Mouse (Mus musculus) MEL (cell line): Measurements from ENCODE around the gene Abcb9. TPM values are rescaled to one million over a fixed set of nuclear protein-coding genes. Genes with fewer than 3 reads are reported as not detected.
A peak's percentile ranks its signal among the peaks of the same experiment; 100 is the strongest.

Experiments
- BHLHE40 ChIP-seq: IDR thresholded peaks from 2 replicates; pipeline ENCODE4 v1.6.1; 2012; ENCODE audit warnings: low read depth, mild to moderate bottlenecking, inconsistent platforms, low read length, improper control_type of control experiment, borderline replicate concordance
- CHD1 ChIP-seq: IDR thresholded peaks from 2 replicates; pipeline ENCODE4 v1.6.1; 2012; ENCODE audit warnings: low read depth, mild to moderate bottlenecking, inconsistent platforms, low read length, improper control_type of control experiment
- CHD2 ChIP-seq: IDR thresholded peaks from 2 replicates; pipeline ENCODE4 v1.6.1; 2011; ENCODE audit warnings: low read length, improper control_type of control experiment
- ELF1 ChIP-seq: IDR thresholded peaks from 2 replicates; pipeline ENCODE4 v1.6.1; 2014; ENCODE audit warnings: low read depth, mild to moderate bottlenecking, inconsistent platforms, low read length, improper control_type of control experiment, moderate library complexity
- EP300 ChIP-seq, 2 experiments: IDR thresholded peaks; 2 replicates each; pipeline ENCODE4 v1.6.1; 2011; ENCODE audit warnings: improper control_type of control experiment in 2 of 2, low read length in 2 of 2, low read depth in 1 of 2, mild to moderate bottlenecking in 1 of 2
- HCFC1 ChIP-seq: IDR thresholded peaks from 2 replicates; pipeline ENCODE4 v1.6.1; 2012; ENCODE audit warnings: low read depth, mild to moderate bottlenecking, inconsistent platforms, low read length, improper control_type of control experiment, moderate library complexity
- JUND ChIP-seq: IDR thresholded peaks from 2 replicates; pipeline ENCODE4 v1.6.1; 2011; ENCODE audit warnings: low read depth, mild to moderate bottlenecking, improper control_type of control experiment, low read length
- KAT2A ChIP-seq: conservative IDR thresholded peaks from 2 replicates; pipeline ENCODE4 v1.6.1; 2012; ENCODE audit warnings: low read depth, low read length, improper control_type of control experiment, inconsistent platforms
- MAX ChIP-seq: IDR thresholded peaks from 2 replicates; pipeline ENCODE4 v1.6.1; 2011; ENCODE audit warnings: low read length, improper control_type of control experiment
- MEF2A ChIP-seq: IDR thresholded peaks from 2 replicates; pipeline ENCODE4 v1.6.1; 2014; ENCODE audit warnings: low read depth, mild to moderate bottlenecking, inconsistent platforms, low read length, improper control_type of control experiment; ENCODE audit not compliant: poor library complexity, insufficient replicate concordance, severe bottlenecking; ENCODE audit errors: extremely low read depth
- MXI1 ChIP-seq: IDR thresholded peaks from 2 replicates; pipeline ENCODE4 v1.6.1; 2011; ENCODE audit warnings: mild to moderate bottlenecking, low read depth, low read length, improper control_type of control experiment
- MYB ChIP-seq: IDR thresholded peaks from 2 replicates; pipeline ENCODE4 v1.6.1; 2011; ENCODE audit warnings: mild to moderate bottlenecking, low read depth, low read length, improper control_type of control experiment
- MYC ChIP-seq: IDR thresholded peaks from 2 replicates; pipeline ENCODE4 v1.6.1; 2011; ENCODE audit warnings: low read depth, mild to moderate bottlenecking, low read length, improper control_type of control experiment, moderate library complexity
- NELFE ChIP-seq: IDR thresholded peaks from 2 replicates; pipeline ENCODE4 v1.6.1; 2011; ENCODE audit warnings: low read depth, low read length, improper control_type of control experiment
- POLR2AphosphoS2 ChIP-seq: IDR thresholded peaks from 2 replicates; pipeline ENCODE4 v1.6.1; 2011; ENCODE audit warnings: low read length, improper control_type of control experiment
- POLR2AphosphoS5 ChIP-seq: IDR thresholded peaks from 2 replicates; pipeline ENCODE4 v1.6.1; 2012; ENCODE audit warnings: low read depth, borderline replicate concordance, mild to moderate bottlenecking, inconsistent platforms, low read length, moderate library complexity, mixed read lengths
- RAD21 ChIP-seq: IDR thresholded peaks from 2 replicates; pipeline ENCODE4 v1.6.1; 2011; ENCODE audit warnings: mild to moderate bottlenecking, low read depth, low read length, improper control_type of control experiment
- RCOR1 ChIP-seq: IDR thresholded peaks from 2 replicates; pipeline ENCODE4 v1.6.1; 2012; ENCODE audit warnings: low read depth, mild to moderate bottlenecking, inconsistent platforms, low read length, improper control_type of control experiment
- SIN3A ChIP-seq: IDR thresholded peaks from 2 replicates; pipeline ENCODE4 v1.6.1; 2012; ENCODE audit warnings: low read length, improper control_type of control experiment, inconsistent platforms
- SMC3 ChIP-seq: IDR thresholded peaks from 2 replicates; pipeline ENCODE4 v1.6.1; 2011; ENCODE audit warnings: low read depth, low read length, improper control_type of control experiment
- TAL1 ChIP-seq: IDR thresholded peaks from 2 replicates; pipeline ENCODE4 v1.6.1; 2012; ENCODE audit warnings: mild to moderate bottlenecking, inconsistent platforms, low read length, moderate library complexity, mixed read lengths
- TBP ChIP-seq: IDR thresholded peaks from 2 replicates; pipeline ENCODE4 v1.8.0; 2011; ENCODE audit warnings: low read depth, low read length, improper control_type of control experiment
- USF1 ChIP-seq: IDR thresholded peaks from 2 replicates; pipeline ENCODE4 v1.6.1; 2014; ENCODE audit warnings: low read depth, mild to moderate bottlenecking, inconsistent platforms, low read length, improper control_type of control experiment, moderate library complexity
- ZC3H11A ChIP-seq: IDR thresholded peaks from 2 replicates; pipeline ENCODE4 v1.6.1; 2012; ENCODE audit warnings: low read depth, mild to moderate bottlenecking, inconsistent platforms, low read length, improper control_type of control experiment
- ZMIZ1 ChIP-seq: IDR thresholded peaks from 2 replicates; pipeline ENCODE4 v1.6.1; 2012; ENCODE audit warnings: low read depth, mild to moderate bottlenecking, inconsistent platforms, low read length, improper control_type of control experiment, moderate library complexity
- polyA plus RNA-seq, 2 experiments: library from polyadenylated mRNA; stranded (reverse) in 1 of 2; unstranded in 1 of 2; fragments of >175 nt in 1 of 2; fragments of >200 nt in 1 of 2; gene quantifications; 2 replicates each; pipeline versions ENCODE4 v1.2.1 to v1.2.4; 2012; ENCODE audit warnings: low replicate concordance in 2 of 2, low read depth in 1 of 2; ENCODE audit not compliant: insufficient read length in 2 of 2, insufficient read depth in 1 of 2, missing spikeins in 1 of 2
- total RNA-seq: library from RNA; depleted of rRNA; stranded (reverse); fragments of 300-350 nt; gene quantifications from 2 replicates; pipeline ENCODE4 v1.2.3, GENCODE M21; 2012

Gene Abcb9
- total and polyA plus RNA-seq, 3 experiments = 2.4 to 8.1 TPM; not detected in 1

- no peak for TF ChIP-seq EP300 (IDR thresholded peaks at IDR 0.05; ENCODE audit: low read depth in 1 of 2, low read length in 2 of 2)
- TF ChIP-seq JUND = no peak
- no peak for TF ChIP-seq CHD2
- TF ChIP-seq MYC = no peak; the same call in 1 of the 2 replicates
- TF ChIP-seq USF1 = peak; percentile 97
- peak; percentile 99 for TF ChIP-seq SIN3A
- TF ChIP-seq MEF2A = no peak
- peak; percentile 96 for TF ChIP-seq ELF1
- TF ChIP-seq HCFC1 = peak; percentile 85
- peak; percentile 76 for TF ChIP-seq ZMIZ1
- TF ChIP-seq BHLHE40 = peak; percentile 68
- TF ChIP-seq ZC3H11A = no peak
- TF ChIP-seq POLR2AphosphoS2 = no peak; the same call in 1 of the 2 replicates
- TF ChIP-seq MXI1 = peak; percentile 88
- no peak for TF ChIP-seq RAD21
- no peak; the same call in 1 of the 2 replicates for TF ChIP-seq KAT2A
- TF ChIP-seq CHD1 = no peak
- TF ChIP-seq RCOR1 = no peak
- peak; percentile 94 for TF ChIP-seq MAX
- peak; percentile 74 for TF ChIP-seq TBP
- TF ChIP-seq POLR2AphosphoS5 = no peak
- no peak for TF ChIP-seq MYB
- peak; percentile 78 for TF ChIP-seq NELFE
- 0 out of 2 replicates have a peak, but pooled peaks have one; percentile 17 for TF ChIP-seq SMC3
- no peak for TF ChIP-seq TAL1
These were observed 16.3 kb upstream of the Abcb9 start, which contains the start of gene Ogfod2 (continued) for GRCm38 (mm10) chr5:124111742-124112497.
